Mouse (Mus musculus): ENCODE results near the gene 4930503B20Rik. TPM values are rescaled to one million over a fixed set of nuclear protein-coding genes. Genes with fewer than 3 reads are reported as not detected.

4930503B20Rik gene
- polyA plus RNA-seq (2012; rRNA removed), result not detected in 2 replicates

DNA sequence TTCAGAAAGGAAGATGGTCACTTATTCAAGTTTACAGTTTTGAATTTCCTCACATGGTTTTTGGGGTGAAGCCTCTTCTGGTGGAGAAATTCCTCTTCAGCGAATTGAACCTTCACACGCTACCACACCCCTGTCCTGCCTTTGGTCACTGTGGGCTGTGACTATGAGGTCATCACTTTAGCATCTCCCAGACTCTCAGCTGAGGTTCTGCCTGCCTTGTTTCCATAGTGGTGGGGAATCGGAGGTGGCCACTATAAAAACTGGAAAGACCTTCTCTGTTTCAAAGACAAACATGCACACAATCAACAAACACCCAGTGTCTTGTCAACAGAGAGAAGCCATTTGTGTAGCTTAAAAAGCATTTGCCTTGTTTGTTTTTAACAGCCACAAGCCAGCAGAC, at the start of gene 4930503B20Rik:
TSS of gene 4930503B20Rik (minus strand) at position 101 of the 400 bp plus-strand sequence.

DNA sequence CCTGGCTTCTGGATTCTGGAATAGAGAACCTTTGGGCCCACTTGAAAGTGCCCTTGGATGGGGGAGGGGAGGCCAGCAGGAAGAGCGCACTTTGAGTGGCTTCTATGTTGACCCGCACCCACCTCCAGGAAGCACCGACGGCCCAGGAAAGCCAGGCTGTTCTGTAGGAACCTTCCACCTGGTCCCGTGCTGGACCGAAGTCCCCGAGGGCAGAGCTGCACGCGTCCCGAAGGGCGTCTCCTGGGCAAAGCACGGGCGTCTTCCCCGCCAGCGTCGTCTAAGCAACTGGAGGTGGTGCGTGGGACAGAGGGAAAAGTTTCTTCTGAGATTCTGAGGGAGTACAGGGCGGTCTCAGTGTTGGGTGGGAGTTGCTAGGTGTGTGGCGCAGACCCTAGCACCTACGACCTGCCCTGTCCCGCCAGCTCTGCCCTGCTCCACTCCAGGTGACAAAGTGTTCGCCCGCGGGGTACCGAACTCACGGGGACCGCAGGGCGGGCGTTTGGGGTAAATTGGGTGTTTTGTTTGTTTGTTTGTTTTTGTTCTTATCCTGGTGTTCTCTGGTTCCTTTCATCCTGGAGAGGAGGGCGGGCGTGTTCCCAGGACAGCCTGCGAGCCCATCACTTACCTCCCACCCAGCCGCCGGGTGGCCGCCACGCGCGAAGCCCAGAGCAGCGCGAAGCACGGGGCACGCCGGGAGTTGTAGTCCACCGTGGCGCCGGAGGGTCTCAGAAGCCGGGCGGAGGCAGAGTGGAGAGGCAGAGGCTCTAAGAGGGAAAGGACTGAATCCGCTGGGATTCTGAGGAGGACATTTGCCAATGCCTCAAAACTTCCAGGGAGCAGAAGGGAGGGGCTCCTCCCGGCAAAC, 33.9 kb upstream of the 4930503B20Rik start, which contains the start of gene Samd13:
TSS of gene Samd13 (minus strand) at position 782 of the 865 bp plus-strand sequence.

DNA sequence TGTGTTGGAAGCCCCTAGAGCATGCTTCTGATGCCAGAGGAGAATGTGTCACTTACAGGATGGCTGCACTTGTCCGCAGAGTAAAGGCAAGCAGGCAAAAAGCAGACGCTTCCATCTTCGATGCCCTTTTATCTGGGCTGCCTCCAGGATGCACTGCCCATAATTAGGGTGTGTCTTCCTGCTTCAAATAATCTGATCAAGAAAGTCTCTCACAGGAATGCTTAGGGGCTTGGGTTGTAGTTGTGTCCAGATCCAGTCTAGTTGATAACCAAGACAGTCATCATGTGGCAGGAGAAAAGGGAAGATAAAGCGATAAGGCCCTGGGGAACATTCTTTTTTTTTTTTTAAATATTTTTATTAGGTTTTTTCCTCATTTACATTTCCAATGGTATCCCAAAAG, 35.6 kb downstream of the 4930503B20Rik start, which contains the start of gene Dnase2b:
TSS of gene Dnase2b (minus strand) at position 101 of the 400 bp plus-strand sequence.

Other genes with a start within 250 kb of the 4930503B20Rik start
- gene Ssx2ip, start 246.7 kb downstream of the 4930503B20Rik start, polyA plus RNA-seq (2012; rRNA removed), result 3.0 and 3.7 TPM in 2 replicates
- gene Ctbs, start 201.5 kb downstream of the 4930503B20Rik start, polyA plus RNA-seq (2012; rRNA removed), result 0.47 and 0.91 TPM in 2 replicates
- gene Spata1, start 151.6 kb downstream of the 4930503B20Rik start, polyA plus RNA-seq (2012; rRNA removed), result 0.03 and 0.13 TPM in 2 replicates
- 377 and 573 TPM in 2 replicates for gene Gng5, start 151.5 kb downstream of the 4930503B20Rik start, polyA plus RNA-seq (2012; rRNA removed)
- gene Rpf1, start 129.9 kb downstream of the 4930503B20Rik start, polyA plus RNA-seq (2012; rRNA removed), result 0.95 and 1.5 TPM in 2 replicates
- gene Uox, start 80.9 kb downstream of the 4930503B20Rik start, polyA plus RNA-seq (2012; rRNA removed), result not detected in 2 replicates
- not detected in 2 replicates for gene Dnase2b, start 35.7 kb downstream of the 4930503B20Rik start, polyA plus RNA-seq (2012; rRNA removed)
- gene Samd13, start 34.3 kb upstream of the 4930503B20Rik start, polyA plus RNA-seq (2012; rRNA removed), result not detected in 2 replicates
- 6.3 and 8.5 TPM in 2 replicates for gene Prkacb, start 161.7 kb upstream of the 4930503B20Rik start, polyA plus RNA-seq (2012; rRNA removed)
- 1.9 and 2.2 TPM in 2 replicates for gene Ttll7, start 201.1 kb upstream of the 4930503B20Rik start, polyA plus RNA-seq (2012; rRNA removed)

All from stomach, adult 2 months (tissue).